ENCODE assay signal across 7 mouse cellular contexts in the genomic region with DNA sequence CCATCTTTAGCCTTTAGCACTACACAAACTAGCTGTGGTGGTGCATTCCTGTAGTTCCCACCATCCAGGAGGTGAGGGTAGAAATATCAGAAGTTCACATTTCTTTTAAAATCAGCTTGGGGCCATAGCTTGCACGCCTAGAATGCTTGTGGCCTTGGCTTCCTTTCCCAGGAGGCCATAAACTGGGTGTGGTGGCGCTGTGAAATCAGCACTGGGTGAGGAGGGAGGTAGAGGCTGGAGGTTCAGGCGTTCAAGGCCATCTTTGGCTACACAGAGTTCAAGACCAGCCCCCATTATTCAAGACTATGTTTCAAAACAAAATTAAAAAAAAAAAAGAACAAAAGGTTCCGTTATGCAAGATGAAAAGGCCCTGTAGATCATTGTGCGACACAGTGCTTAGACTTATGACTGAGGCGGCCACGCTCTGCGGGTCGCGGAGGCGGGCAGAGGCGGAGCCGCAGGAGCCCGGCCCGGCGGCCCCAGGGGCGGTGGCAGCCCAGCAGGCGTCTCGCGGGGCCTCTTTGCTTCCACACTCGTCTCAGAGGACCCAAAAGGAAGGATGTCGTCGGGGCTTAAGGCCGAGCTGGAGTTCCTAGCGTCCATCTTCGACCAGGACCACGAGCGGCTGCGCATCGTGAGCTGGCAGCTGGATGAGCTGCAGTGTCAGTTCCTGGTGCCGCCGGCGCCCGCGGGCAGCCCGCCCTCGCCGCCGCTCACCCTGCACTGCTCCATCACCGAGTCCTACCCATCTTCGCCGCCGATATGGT.
DNase-seq lines count a peak whose midpoint lies in the region; ATAC-seq and TF ChIP-seq lines count a peak whose summit lies in the region.

No protein-coding gene starts in this region.

- peak overlapping the region; percentile 40; the same call in 1 of the 2 replicates for H3K9ac ChIP-seq in intestine, postnatal 0 days (ENCODE audit: low read depth, low read length)
- H3K9ac ChIP-seq in limb, embryonic 12.5 days (replicated peaks), result peak overlapping the region; percentile 57
- H3K9ac ChIP-seq in midbrain, embryonic 11.5 days (ENCODE audit: low read length), result peak overlapping the region; percentile 59

- peak; percentile 82 for ATAC-seq in activated CD4-positive, CD25-positive, alpha-beta regulatory T cell, adult 4 months
- peak; percentile 36; the same call in 1 of the 2 replicates for ATAC-seq in intestine, postnatal 0 days
- no peak for ATAC-seq in limb, embryonic 12.5 days (ENCODE audit: insufficient number of reproducible peaks, insufficient read depth, low FRiP score, low TSS enrichment, low read depth)
- ATAC-seq in midbrain, embryonic 11.5 days (ENCODE audit: low FRiP score), result peak; percentile 70

- WGBS in intestine, postnatal 0 days, result 22% methylated on average over 41 of the region's 43 CpGs
- 21% methylated on average over 43 of the region's 43 CpGs for whole genome bisulfite sequencing in limb, embryonic 12.5 days
- WGBS in midbrain, embryonic 11.5 days, result 17% methylated on average over 43 of the region's 43 CpGs

- intact Hi-C loops in gastrocnemius, postnatal 36 days (cut with DNase I), result no loop called here

- H3K27ac ChIP-seq in intestine, postnatal 0 days (ENCODE audit: low read depth, low read length), result no peak overlapping the region; the same call in 1 of the 2 replicates
- H3K27ac ChIP-seq in limb, embryonic 12.5 days, result no peak overlapping the region
- H3K27ac ChIP-seq in midbrain, embryonic 11.5 days (ENCODE audit: low read depth, low read length), result no peak overlapping the region

- peak overlapping the region; percentile 65 for H3K4me2 ChIP-seq in intestine, postnatal 0 days (replicated peaks; ENCODE audit: low read depth)
- H3K4me2 ChIP-seq in limb, embryonic 12.5 days, result peak overlapping the region; percentile 62
- H3K4me2 ChIP-seq in midbrain, embryonic 11.5 days, result peak overlapping the region; percentile 55

- DNase-seq in cerebellum, postnatal 36 days, result peak; percentile 31 to 45
- peak; percentile 11 to 35 for DNase-seq in gastrocnemius, postnatal 36 days
- DNase-seq in midbrain, embryonic 11.5 days (ENCODE audit: low spot score, missing footprints), result peak; percentile 92
- DNase-seq in spleen, adult 12 weeks (ENCODE audit: low spot score), result peak; percentile 6

- H3K27me3 ChIP-seq in intestine, postnatal 0 days (replicated peaks; ENCODE audit: control insufficient read depth, insufficient read depth, low read length), result no peaks in the 10 kb centered on the region
- H3K27me3 ChIP-seq in limb, embryonic 12.5 days, result peaks cover 22% of the 10 kb centered on the region
- no peaks in the 10 kb centered on the region for H3K27me3 ChIP-seq in midbrain, embryonic 11.5 days (ENCODE audit: control insufficient read depth, insufficient read depth, low read length)

- H3K36me3 ChIP-seq in intestine, postnatal 0 days (ENCODE audit: control insufficient read depth, insufficient read depth), result no peaks in the 10 kb centered on the region
- H3K36me3 ChIP-seq in limb, embryonic 12.5 days, result no peaks in the 10 kb centered on the region
- no peaks in the 10 kb centered on the region for H3K36me3 ChIP-seq in midbrain, embryonic 11.5 days (ENCODE audit: control insufficient read depth, insufficient read depth, low read length)

- no peaks in the 10 kb centered on the region for H3K4me1 ChIP-seq in intestine, postnatal 0 days (replicated peaks; ENCODE audit: control insufficient read depth, insufficient read depth, low read length)
- no peaks in the 10 kb centered on the region for H3K4me1 ChIP-seq in limb, embryonic 12.5 days (replicated peaks)
- H3K4me1 ChIP-seq in midbrain, embryonic 11.5 days (ENCODE audit: control insufficient read depth, insufficient read depth, low read length), result no peaks in the 10 kb centered on the region

- no peaks in the 10 kb centered on the region for H3K9me3 ChIP-seq in intestine, postnatal 0 days (ENCODE audit: control insufficient read depth)
- H3K9me3 ChIP-seq in limb, embryonic 12.5 days, result no peaks in the 10 kb centered on the region
- H3K9me3 ChIP-seq in midbrain, embryonic 11.5 days (ENCODE audit: control insufficient read depth, low read length), result no peaks in the 10 kb centered on the region

- no peak for TF ChIP-seq CTCF in intestine, postnatal 0 days (IDR thresholded peaks at IDR 0.05; ENCODE audit: low read depth)

- H3K4me3 ChIP-seq in intestine, postnatal 0 days (ENCODE audit: low read depth, low read length), result peak overlapping the region; percentile 40
- H3K4me3 ChIP-seq in limb, embryonic 12.5 days (replicated peaks), result peak overlapping the region; percentile 46
- H3K4me3 ChIP-seq in midbrain, embryonic 11.5 days (ENCODE audit: low read depth, low read length), result peak overlapping the region; percentile 36

Comparison
In these comparisons a context has a peak if more than half of its experiments do, and no peak if none do; other contexts are left out.
1. DNase-seq: peak in every context shown above with its lines; median percentile 92 in midbrain, embryonic 11.5 days; 38 in cerebellum, postnatal 36 days; 23 in gastrocnemius, postnatal 36 days; 6 in spleen, adult 12 weeks.